Mouse (Mus musculus): ENCODE results near the gene Vopp1. TPM values are rescaled to one million over a fixed set of nuclear protein-coding genes. Genes with fewer than 3 reads are reported as not detected.

Gene Vopp1
- polyA plus RNA-seq, 1 experiment from 2014 or later: 45.7 TPM

Other genes starting within 250 kb of the Vopp1 start
- gene Herc6, start 244.2 kb downstream of the Vopp1 start, polyA plus RNA-seq (2015; fragmentation: Nextera tagmentation; extraction: Ambion mirVana): 3.5 and 4.3 TPM in 2 replicates
- 25.3 and 26.4 TPM in 2 replicates for gene Pyurf, start 133.1 kb downstream of the Vopp1 start, polyA plus RNA-seq (2015; fragmentation: Nextera tagmentation; extraction: Ambion mirVana)
- 33.1 and 34.5 TPM in 2 replicates for gene Lancl2, start 122.6 kb downstream of the Vopp1 start, polyA plus RNA-seq (2015; fragmentation: Nextera tagmentation; extraction: Ambion mirVana)
- gene Vmn1r21, start 25.2 kb upstream of the Vopp1 start, polyA plus RNA-seq (2015; fragmentation: Nextera tagmentation; extraction: Ambion mirVana): not detected in 2 replicates
- gene Vmn1r22, start 82.9 kb upstream of the Vopp1 start, polyA plus RNA-seq (2015; fragmentation: Nextera tagmentation; extraction: Ambion mirVana): not detected in 2 replicates
- not detected in 2 replicates for gene Vmn1r23, start 101.7 kb upstream of the Vopp1 start, polyA plus RNA-seq (2015; fragmentation: Nextera tagmentation; extraction: Ambion mirVana)
- not detected in 2 replicates for gene Vmn1r24, start 136.3 kb upstream of the Vopp1 start, polyA plus RNA-seq (2015; fragmentation: Nextera tagmentation; extraction: Ambion mirVana)
- gene Vmn1r25, start 155.7 kb upstream of the Vopp1 start, polyA plus RNA-seq (2015; fragmentation: Nextera tagmentation; extraction: Ambion mirVana): not detected in 2 replicates
- gene Vmn1r26, start 190.0 kb upstream of the Vopp1 start, polyA plus RNA-seq (2015; fragmentation: Nextera tagmentation; extraction: Ambion mirVana): not detected in 2 replicates

Data from kidney, embryonic 16.5 days (tissue).